Mouse (Mus musculus) heart, embryonic 15.5 days (tissue): ENCODE results near the gene Trex2. TPM values are rescaled to one million over a fixed set of nuclear protein-coding genes. Genes with fewer than 3 reads are reported as not detected.
A peak's percentile ranks its signal among the peaks of the same experiment; 100 is the strongest.

Source experiments
- ATAC-seq: fragments of 200-750 bp; cut with Nextera tagmentation; replicated peaks from 2 replicates; pipeline ENCODE4 v1.8.0; 2017; ENCODE audit warnings: low read depth, moderate TSS enrichment; ENCODE audit not compliant: insufficient number of reproducible peaks, insufficient read depth, low FRiP score
- H3K27ac ChIP-seq: fragments of 300-500 bp; sonication (generic); 2 replicates; pipeline ENCODE4 v1.5.1; 2015; ENCODE audit warnings: mild to moderate bottlenecking, inconsistent platforms
- H3K27me3 ChIP-seq: fragments of 300-500 bp; sonication (generic); 2 replicates; pipeline ENCODE4 v1.6.1; 2015; ENCODE audit warnings: inconsistent platforms
- H3K36me3 ChIP-seq: fragments of 300-500 bp; sonication (generic); 2 replicates; pipeline ENCODE4 v1.6.1; 2015; ENCODE audit warnings: mild to moderate bottlenecking, inconsistent platforms
- H3K4me1 ChIP-seq: fragments of 300-500 bp; sonication (generic); replicated peaks from 2 replicates; pipeline ENCODE4 v1.6.1; 2015; ENCODE audit warnings: inconsistent platforms
- H3K4me2 ChIP-seq: fragments of 300-500 bp; sonication (generic); 2 replicates; pipeline ENCODE4 v1.6.1; 2015; ENCODE audit warnings: inconsistent platforms, mild to moderate bottlenecking, moderate library complexity
- H3K4me3 ChIP-seq: fragments of 300-500 bp; sonication (generic); 2 replicates; pipeline ENCODE4 v1.5.1; 2015; ENCODE audit warnings: mild to moderate bottlenecking, inconsistent platforms
- H3K9ac ChIP-seq: fragments of 300-500 bp; sonication (generic); 2 replicates; pipeline ENCODE4 v1.6.1; 2015; ENCODE audit warnings: mild to moderate bottlenecking, inconsistent platforms
- H3K9me3 ChIP-seq: fragments of 300-500 bp; sonication (generic); replicated peaks from 2 replicates; pipeline ENCODE4 v1.6.1; 2016; ENCODE audit warnings: inconsistent platforms
- WGBS: fragments of 180-500 bp; shearing (Covaris S2); methylation state at CpG from one replicate; pipeline ENCODE4 v1.1.7; 2015; ENCODE audit warnings: mixed read lengths; 5-methylcytosine and 5-hydroxymethylcytosine counted together
- polyA plus RNA-seq: library from polyadenylated mRNA; unstranded; fragments of >200 nt; fragmentation: Nextera tagmentation; extraction: Ambion mirVana; gene quantifications from 2 replicates; pipeline ENCODE4 v1.2.1, GENCODE M21; 2015

The Trex2 gene
- polyA plus RNA-seq, 1 experiment from 2014 or later: not detected

GRCm38 (mm10) chrX:73474340-73475165, 39.4 kb upstream of the Trex2 start:
- WGBS: 38% methylated on average over 12 of the region's 12 CpGs
- ATAC-seq: no peak; the same call in 1 of the 2 replicates
- no peaks in the 10 kb centered on the region; the same call in 1 of the 2 replicates for H3K27me3 ChIP-seq
- peaks cover 5% of the 10 kb centered on the region for H3K4me1 ChIP-seq
- H3K4me2 ChIP-seq: no peak overlapping the region
- H3K4me3 ChIP-seq: no peak overlapping the region
- H3K27ac ChIP-seq: peak overlapping the region; percentile 60
- no peaks in the 10 kb centered on the region for H3K9me3 ChIP-seq
- no peaks in the 10 kb centered on the region for H3K36me3 ChIP-seq
- no peak overlapping the region for H3K9ac ChIP-seq

- 80% methylated on average over 3 of the region's 3 CpGs for WGBS
- no peak overlapping the region for H3K4me3 ChIP-seq
- ATAC-seq: no peak
- H3K4me2 ChIP-seq: no peak overlapping the region
- H3K36me3 ChIP-seq: no peaks in the 10 kb centered on the region
- peaks cover 5% of the 10 kb centered on the region for H3K4me1 ChIP-seq
- H3K27ac ChIP-seq: no peak overlapping the region
- no peaks in the 10 kb centered on the region; the same call in 1 of the 2 replicates for H3K27me3 ChIP-seq
- H3K9me3 ChIP-seq: no peaks in the 10 kb centered on the region
- H3K9ac ChIP-seq: no peak overlapping the region
Observed at GRCm38 (mm10) chrX:73471764-73472163, 36.6 kb upstream of the Trex2 start.

- H3K27ac ChIP-seq: peak overlapping the region; percentile 37; the same call in 1 of the 2 replicates
- H3K4me2 ChIP-seq: no peak overlapping the region
- H3K9ac ChIP-seq: no peak overlapping the region
- ATAC-seq: no peak
- H3K4me1 ChIP-seq: no peaks in the 10 kb centered on the region
- 50% methylated on average over 1 of the region's 1 CpGs for WGBS
- H3K36me3 ChIP-seq: no peaks in the 10 kb centered on the region
- no peaks in the 10 kb centered on the region; the same call in 1 of the 2 replicates for H3K27me3 ChIP-seq
- H3K4me3 ChIP-seq: no peak overlapping the region
- no peaks in the 10 kb centered on the region for H3K9me3 ChIP-seq
Observed at GRCm38 (mm10) chrX:73468752-73469151, 33.6 kb upstream of the Trex2 start.

GRCm38 (mm10) chrX:73468330-73468729, 33.2 kb upstream of the Trex2 start:
- no peak overlapping the region for H3K4me3 ChIP-seq
- H3K27me3 ChIP-seq: no peaks in the 10 kb centered on the region; the same call in 1 of the 2 replicates
- no peak overlapping the region for H3K9ac ChIP-seq
- H3K4me2 ChIP-seq: no peak overlapping the region
- 67% methylated on average over 3 of the region's 3 CpGs for WGBS
- H3K9me3 ChIP-seq: no peaks in the 10 kb centered on the region
- H3K27ac ChIP-seq: peak overlapping the region; percentile 63
- ATAC-seq: no peak
- no peaks in the 10 kb centered on the region for H3K4me1 ChIP-seq
- H3K36me3 ChIP-seq: no peaks in the 10 kb centered on the region

- 49% methylated on average over 5 of the region's 5 CpGs for WGBS
- no peaks in the 10 kb centered on the region for H3K9me3 ChIP-seq
Observed at GRCm38 (mm10) chrX:73467446-73468241, 32.5 kb upstream of the Trex2 start.

GRCm38 (mm10) chrX:73465483-73466186, 30.5 kb upstream of the Trex2 start:
- WGBS: 44% methylated on average over 9 of the region's 9 CpGs
- peak; percentile 78 for ATAC-seq
- Histone ChIP-seq H3K27me3 (no peaks in the 10 kb centered on the region; the same call in 1 of the 2 replicates), H3K36me3 (no peaks in the 10 kb centered on the region), H3K9me3 (no peaks in the 10 kb centered on the region), H3K27ac (peak overlapping the region; percentile 63), H3K4me1 (no peaks in the 10 kb centered on the region), H3K4me2 (no peak overlapping the region), H3K4me3 (no peak overlapping the region), H3K9ac (no peak overlapping the region)

More at GRCm38 (mm10) chrX:73467446-73468241, 32.5 kb upstream of the Trex2 start:
- no peaks in the 10 kb centered on the region for H3K36me3 ChIP-seq
- ATAC-seq: no peak
- H3K4me1 ChIP-seq: no peaks in the 10 kb centered on the region
- no peaks in the 10 kb centered on the region; the same call in 1 of the 2 replicates for H3K27me3 ChIP-seq
- no peak overlapping the region for H3K4me2 ChIP-seq
- no peak overlapping the region for H3K4me3 ChIP-seq
- no peak overlapping the region for H3K9ac ChIP-seq
- H3K27ac ChIP-seq: peak overlapping the region; percentile 63

GRCm38 (mm10) chrX:73460792-73461191, 25.6 kb upstream of the Trex2 start:
- ATAC-seq: no peak
- no peaks in the 10 kb centered on the region for H3K9me3 ChIP-seq
- no peaks in the 10 kb centered on the region for H3K27me3 ChIP-seq
- H3K4me2 ChIP-seq: no peak overlapping the region
- H3K9ac ChIP-seq: no peak overlapping the region
- no peak overlapping the region for H3K4me3 ChIP-seq
- no peaks in the 10 kb centered on the region for H3K36me3 ChIP-seq
- 67% methylated on average over 4 of the region's 4 CpGs for WGBS
- no peak overlapping the region for H3K27ac ChIP-seq
- peaks cover 5% of the 10 kb centered on the region; the same call in 1 of the 2 replicates for H3K4me1 ChIP-seq

GRCm38 (mm10) chrX:73458877-73459392, 23.8 kb upstream of the Trex2 start, which contains the start of gene Haus7:
Gene Haus7 (minus strand): TSS chrX:73459044.
- WGBS: 14% methylated on average over 26 of the region's 26 CpGs
- Histone ChIP-seq H3K36me3 (no peaks in the 10 kb centered on the region), H3K9ac (peak within 1 kb of the TSS; percentile 59), H3K4me2 (peak within 1 kb of the TSS; percentile 64), H3K9me3 (no peaks in the 10 kb centered on the region), H3K4me1 (peaks cover 5% of the 10 kb centered on the region; the same call in 1 of the 2 replicates), H3K4me3 (peak within 1 kb of the TSS; percentile 63), H3K27me3 (no peaks in the 10 kb centered on the region), H3K27ac (0 out of 2 replicates have a peak within 1 kb of the TSS, but pooled peaks have one; percentile 26)
- ATAC-seq: peak; percentile 100

GRCm38 (mm10) chrX:73451949-73452348, 16.8 kb upstream of the Trex2 start:
- Histone ChIP-seq H3K9me3 (no peaks in the 10 kb centered on the region), H3K4me1 (0 out of 2 replicates have a peak, but pooled peaks cover 2% of the 10 kb centered on the region), H3K27me3 (no peaks in the 10 kb centered on the region), H3K27ac (no peak overlapping the region), H3K9ac (no peak overlapping the region), H3K4me2 (no peak overlapping the region), H3K4me3 (no peak overlapping the region), H3K36me3 (no peaks in the 10 kb centered on the region)
- no peak for ATAC-seq
- WGBS: 15% methylated on average over 2 of the region's 2 CpGs

GRCm38 (mm10) chrX:73441428-73441827, 6.3 kb upstream of the Trex2 start:
- Histone ChIP-seq H3K9ac (no peak overlapping the region), H3K36me3 (no peaks in the 10 kb centered on the region), H3K4me1 (no peaks in the 10 kb centered on the region), H3K27ac (no peak overlapping the region), H3K27me3 (no peaks in the 10 kb centered on the region), H3K4me3 (no peak overlapping the region), H3K9me3 (no peaks in the 10 kb centered on the region), H3K4me2 (no peak overlapping the region)
- 54% methylated on average over 2 of the region's 2 CpGs for WGBS
- no peak for ATAC-seq
